Mouse (Mus musculus): ENCODE data around the gene Tomm34. TPM values are rescaled to one million over a fixed set of nuclear protein-coding genes. Genes with fewer than 3 reads are reported as not detected.
A peak's percentile ranks its signal among the peaks of the same experiment; 100 is the strongest.
"Not testable (repeated sequence)": the region's sequence is repeated elsewhere in the genome, so short reads cannot be mapped to it uniquely, and the experiment has no call there.

Gene Tomm34
- total RNA-seq, 2 experiments from 2014 or later = 72.6 to 72.8 TPM

- intact Hi-C loops (cut with DNase I) = no loop called here
- no peak for DNase-seq (ENCODE audit: low spot score in 2 of 2)
Measured at GRCm38 (mm10) chr2:164079488-164079887, 8.5 kb upstream of the Tomm34 start.

- no peak for DNase-seq (ENCODE audit: low spot score in 2 of 2)
- intact Hi-C loops (cut with DNase I) = no loop called here
Measured at GRCm38 (mm10) chr2:164077875-164078274, 6.9 kb upstream of the Tomm34 start.

- no peak for DNase-seq (ENCODE audit: low spot score in 2 of 2)
- intact Hi-C loops (cut with DNase I) = no loop called here
Measured at GRCm38 (mm10) chr2:164076874-164077425, 6.0 kb upstream of the Tomm34 start.

- intact Hi-C loops (cut with DNase I) = no loop called here
Measured at GRCm38 (mm10) chr2:164075088-164075487, 4.1 kb upstream of the Tomm34 start.

GRCm38 (mm10) chr2:164073918-164074578 is 3.1 kb upstream of the Tomm34 start:
- intact Hi-C loops (cut with DNase I) = no loop called here
- DNase-seq (ENCODE audit: low spot score in 2 of 2) = peak; percentile 97 to 98

More at GRCm38 (mm10) chr2:164075088-164075487, 4.1 kb upstream of the Tomm34 start:
- no peak for DNase-seq (ENCODE audit: low spot score in 2 of 2)

- intact Hi-C loops (cut with DNase I) = no loop called here
- DNase-seq (ENCODE audit: low spot score in 2 of 2) = no peak
Measured at GRCm38 (mm10) chr2:164073120-164073519, 2.2 kb upstream of the Tomm34 start.

- intact Hi-C loops (cut with DNase I) = no loop called here
Measured at GRCm38 (mm10) chr2:164072109-164072508, 1.1 kb upstream of the Tomm34 start.

GRCm38 (mm10) chr2:164071437-164071820 is 460 bp upstream of the Tomm34 start:
- not testable (repeated sequence) for DNase-seq (ENCODE audit: low spot score in 2 of 2)
- intact Hi-C loops (cut with DNase I) = loop anchor here (2.0 kb wide), 1 partner anchor 77 kb away; the partner anchor contains the start of gene Ywhab

More at GRCm38 (mm10) chr2:164072109-164072508, 1.1 kb upstream of the Tomm34 start:
- no peak for DNase-seq (ENCODE audit: low spot score in 2 of 2)

GRCm38 (mm10) chr2:164070142-164070764 is 716 bp downstream of the Tomm34 start, which contains the start of gene Stk4:
TSS of gene Stk4 (plus strand) at chr2:164070322.
- intact Hi-C loops (cut with DNase I) = loop anchor here (2.0 kb wide), 1 partner anchor 75 kb away; the partner anchor contains the start of gene Ywhab
- DNase-seq (ENCODE audit: low spot score in 2 of 2) = no peak

- DNase-seq (ENCODE audit: low spot score in 2 of 2) = no peak
- intact Hi-C loops (cut with DNase I) = no loop called here
Measured at GRCm38 (mm10) chr2:164059634-164060235, 11.2 kb downstream of the Tomm34 start.

GRCm38 (mm10) chr2:164054671-164055070 is 16.3 kb downstream of the Tomm34 start:
- no peak for DNase-seq (ENCODE audit: low spot score in 2 of 2)
- intact Hi-C loops (cut with DNase I) = no loop called here

- intact Hi-C loops (cut with DNase I) = no loop called here
- no peak for DNase-seq (ENCODE audit: low spot score in 2 of 2)
Measured at GRCm38 (mm10) chr2:164053767-164054166, 17.2 kb downstream of the Tomm34 start.

- intact Hi-C loops (cut with DNase I) = no loop called here
- no peak for DNase-seq (ENCODE audit: low spot score in 2 of 2)
Measured at GRCm38 (mm10) chr2:164047197-164047690, 23.7 kb downstream of the Tomm34 start.

GRCm38 (mm10) chr2:164041523-164041922 is 29.4 kb downstream of the Tomm34 start:
- intact Hi-C loops (cut with DNase I) = no loop called here
- no peak for DNase-seq (ENCODE audit: low spot score in 2 of 2)

GRCm38 (mm10) chr2:164040949-164041348 is 30.0 kb downstream of the Tomm34 start:
- intact Hi-C loops (cut with DNase I) = no loop called here
- no peak for DNase-seq (ENCODE audit: low spot score in 2 of 2)

GRCm38 (mm10) chr2:164038407-164039028 is 32.5 kb downstream of the Tomm34 start:
- intact Hi-C loops (cut with DNase I) = no loop called here
- no peak for DNase-seq (ENCODE audit: low spot score in 2 of 2)

GRCm38 (mm10) chr2:164036520-164037019 is 34.4 kb downstream of the Tomm34 start:
- intact Hi-C loops (cut with DNase I) = no loop called here
- no peak for DNase-seq (ENCODE audit: low spot score in 2 of 2)

- intact Hi-C loops (cut with DNase I) = no loop called here
- DNase-seq (ENCODE audit: low spot score in 2 of 2) = no peak
Measured at GRCm38 (mm10) chr2:164032973-164033372, 38.0 kb downstream of the Tomm34 start.

- DNase-seq (ENCODE audit: low spot score in 2 of 2) = no peak
- intact Hi-C loops (cut with DNase I) = no loop called here
Measured at GRCm38 (mm10) chr2:164031147-164031546, 39.8 kb downstream of the Tomm34 start.

- intact Hi-C loops (cut with DNase I) = no loop called here
- no peak for DNase-seq (ENCODE audit: low spot score in 2 of 2)
Measured at GRCm38 (mm10) chr2:164025150-164025549, 45.8 kb downstream of the Tomm34 start, which contains the start of gene Pabpc1l. TSS of gene Pabpc1l (plus strand) at chr2:164025450.

Measured in left cerebral cortex, postnatal 36 days (tissue).